Mouse (Mus musculus) mesoderm, embryonic 11.5 days (tissue): Measurements from ENCODE around the gene Kif18a.

ENCODE experiments used
- DNase-seq: peaks from one replicate; pipeline ENCODE4 v3.0.0-alpha.2; 2012; ENCODE audit warnings: low read depth, low spot score

Kif18a gene

DNA sequence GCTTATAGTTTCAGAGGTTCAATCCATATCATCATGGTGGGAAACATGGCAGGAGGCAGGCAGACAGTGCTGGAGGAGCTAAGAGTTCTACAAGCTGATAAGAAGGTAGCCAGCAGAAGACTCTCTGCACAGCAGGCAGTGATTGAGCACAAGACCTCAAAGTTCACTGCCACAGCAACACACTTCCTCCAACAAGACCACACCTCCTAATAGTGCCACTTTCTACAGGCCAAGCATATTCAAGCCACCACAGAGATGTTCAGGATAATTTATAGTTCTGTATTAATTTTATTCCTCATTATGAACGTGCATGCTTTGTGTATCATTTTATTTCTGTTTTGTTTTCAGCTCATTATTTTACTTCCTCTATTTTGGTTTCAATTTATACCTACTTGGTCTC is 85.4 kb downstream of the Kif18a start:
- DNase-seq, result no peak

DNA sequence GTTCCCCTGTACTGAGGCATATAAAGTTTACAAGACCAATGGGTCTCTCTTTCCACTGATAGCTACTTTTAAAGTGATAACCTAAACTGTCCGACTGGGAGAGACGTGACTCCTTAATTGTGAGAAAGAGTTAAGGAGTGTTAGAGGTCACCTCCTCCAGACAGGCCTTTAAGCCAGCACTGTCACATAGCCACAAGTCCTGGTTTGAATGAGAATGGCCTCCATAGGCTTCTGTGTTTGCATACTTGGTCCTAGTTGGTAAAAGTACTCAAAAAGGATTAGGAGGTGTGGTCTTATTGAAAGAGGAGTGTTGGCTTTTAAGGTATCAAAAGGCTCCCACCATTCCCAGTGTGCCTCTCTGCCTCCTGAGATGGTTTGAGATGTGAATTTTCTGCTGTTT is 94.3 kb downstream of the Kif18a start:
- DNase-seq, result no peak

DNA sequence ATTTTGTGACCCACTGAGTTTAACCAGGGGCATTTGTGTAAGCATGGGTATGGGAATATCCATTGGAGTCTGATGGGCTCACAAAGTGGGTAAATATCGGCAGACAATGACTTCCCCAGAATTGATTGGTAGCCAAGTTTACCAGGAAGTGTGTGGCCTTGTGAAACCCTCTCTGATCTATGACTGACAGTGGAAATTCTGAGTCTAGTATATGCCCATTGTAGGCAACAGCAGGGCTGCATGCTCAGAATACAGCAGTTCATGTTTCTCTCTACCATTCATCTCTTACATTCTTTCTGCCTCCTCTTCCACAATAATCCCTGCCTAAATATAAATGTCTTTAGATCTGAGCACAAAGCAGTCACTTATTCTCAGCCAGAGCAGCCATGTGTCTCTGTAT is 103.5 kb downstream of the Kif18a start:
- DNase-seq, result no peak

DNA sequence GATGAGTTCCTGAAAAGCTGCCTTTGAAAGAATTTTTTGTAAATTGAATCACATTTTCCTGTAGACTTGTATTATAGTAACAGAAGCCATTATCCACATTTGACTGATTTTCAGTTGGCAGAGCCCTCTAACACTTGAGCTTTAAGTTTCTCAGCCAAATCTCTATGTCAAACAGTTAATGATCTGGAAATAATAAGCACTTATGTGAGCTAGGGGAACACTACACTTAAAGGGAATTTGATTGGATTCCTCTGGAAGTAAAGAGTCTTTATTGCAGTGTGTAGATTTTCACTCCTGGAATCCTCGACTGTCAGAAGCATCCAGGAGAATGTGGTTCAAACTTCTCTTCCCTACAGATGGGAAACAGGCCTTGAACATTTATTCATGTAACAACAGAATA is 105.7 kb downstream of the Kif18a start:
- DNase-seq, result peak; percentile 4

DNA sequence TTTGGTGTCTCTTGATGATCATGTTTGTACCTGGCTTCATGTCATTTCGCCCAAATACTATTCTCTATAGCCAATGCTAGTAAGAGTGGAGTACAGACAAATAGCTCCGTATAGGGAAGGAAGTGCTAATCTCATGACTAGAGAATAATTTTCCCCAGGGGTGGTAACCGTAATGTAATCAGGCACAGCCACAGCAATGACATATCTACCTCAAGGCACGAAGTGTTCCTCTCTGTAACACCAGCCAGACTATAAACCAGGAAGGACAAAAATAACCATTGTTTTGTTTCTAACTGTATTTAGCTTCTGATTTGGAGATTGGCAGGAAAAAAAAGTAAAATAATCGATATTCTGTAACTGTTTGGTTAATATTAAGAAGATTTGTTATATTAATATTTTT is 108.2 kb downstream of the Kif18a start:
- DNase-seq, result no peak

DNA sequence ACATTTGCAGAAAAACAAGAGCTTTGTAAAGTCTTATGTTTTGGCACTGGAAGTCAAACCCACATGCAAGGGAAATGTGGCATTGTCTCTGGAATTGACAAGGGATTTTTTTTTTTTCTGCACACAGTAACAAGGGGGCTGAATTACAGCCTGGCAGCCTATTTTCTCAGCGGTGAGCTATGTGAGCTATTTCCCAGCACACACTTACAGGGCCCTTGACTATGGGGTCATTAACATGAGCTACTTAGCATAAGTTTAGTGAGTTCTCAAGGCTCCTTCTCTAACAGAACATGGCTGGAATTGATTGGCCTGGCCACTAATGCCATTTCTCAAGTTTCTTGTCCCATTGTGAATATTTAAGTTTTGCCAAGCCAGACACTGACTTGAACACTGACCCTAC is 109.4 kb downstream of the Kif18a start:
- DNase-seq, result peak; percentile 8
